ENCODE assay signal across 1 mouse cellular context in the genomic region with DNA sequence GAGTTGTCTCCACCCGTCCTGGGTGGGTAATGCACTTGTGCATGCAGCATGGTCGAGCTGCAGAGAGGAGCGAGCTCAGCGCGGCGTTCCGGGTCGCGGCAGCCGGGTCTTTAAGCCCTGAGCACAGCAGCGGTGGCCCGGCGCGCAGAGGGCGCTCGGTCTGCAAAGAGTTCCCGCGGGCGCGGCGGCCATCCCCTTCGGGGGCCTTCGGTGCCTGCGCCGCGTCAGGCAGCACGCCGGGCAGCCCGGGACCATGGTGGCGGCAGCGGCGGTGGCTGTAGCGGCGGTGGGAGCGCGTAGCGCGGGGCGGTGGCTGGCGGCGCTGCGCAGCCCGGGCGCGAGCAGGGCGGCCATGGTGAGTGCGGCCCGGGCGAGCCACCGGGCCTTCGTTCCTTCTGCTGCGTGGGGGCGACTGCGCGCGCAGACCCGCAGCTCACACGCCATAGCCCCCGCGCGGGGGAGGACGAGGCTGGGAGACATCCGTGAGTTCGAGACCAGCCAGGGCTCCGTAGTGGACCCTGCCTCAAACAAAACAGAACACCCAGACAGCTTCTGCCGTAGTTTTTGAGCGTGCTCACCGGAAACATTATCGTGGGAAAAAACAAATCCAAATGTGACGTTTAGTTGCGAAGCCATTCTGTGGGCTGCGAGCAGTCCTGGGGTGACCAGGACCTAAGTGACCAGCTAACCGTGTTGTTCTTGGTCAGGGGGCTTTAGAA.
TF ChIP-seq lines count a peak whose summit lies in the region.

A gene (plus strand): TSS at position 249 of the 719 bp plus-strand sequence.

TF ChIP-seq in CH12.LX, 34 proteins besides CTCF, POLR2A, EP300 and RAD21 (continued from another document):
- TF ChIP-seq MYC (IDR thresholded peaks at IDR 0.05; ENCODE audit: low read depth, low read length) (no peak), TBP (conservative IDR thresholded peaks at IDR 0.05; ENCODE audit: low read depth, low read length) (no peak), MEF2A (IDR thresholded peaks at IDR 0.05; ENCODE audit: borderline replicate concordance, low read depth, low read length) (no peak; the same call in 1 of the 2 replicates), MAX (IDR thresholded peaks at IDR 0.05; ENCODE audit: low read length) (peak; percentile 56), CHD2 (IDR thresholded peaks at IDR 0.05; ENCODE audit: low read length) (no peak), NRF1 (IDR thresholded peaks at IDR 0.05; ENCODE audit: low read depth, low read length) (peak; percentile 80), MAFK (IDR thresholded peaks at IDR 0.05; ENCODE audit: insufficient replicate concordance, low read length) (no peak), UBTF (IDR thresholded peaks at IDR 0.05; ENCODE audit: low read depth, low read length) (peak; percentile 99), ELF1 (IDR thresholded peaks at IDR 0.05; ENCODE audit: low read depth, low read length) (peak; percentile 58; the same call in 1 of the 2 replicates), ZMIZ1 (IDR thresholded peaks at IDR 0.05; ENCODE audit: low read depth, low read length) (peak; percentile 63; the same call in 1 of the 2 replicates), JUND (conservative IDR thresholded peaks at IDR 0.05; ENCODE audit: low read depth, low read length) (no peak), CHD1 (IDR thresholded peaks at IDR 0.05; ENCODE audit: low read depth, low read length) (no peak)
